Mouse (Mus musculus): ENCODE results near the gene Myo3b.

- no peak for TF ChIP-seq CTCF (IDR thresholded peaks at IDR 0.05; ENCODE audit: borderline replicate concordance, insufficient read depth, low read length)
- TF ChIP-seq POLR2A (IDR thresholded peaks at IDR 0.05; ENCODE audit: low read depth, low read length): no peak
These were observed 278.9 kb downstream of the Myo3b start for GRCm38 (mm10) chr2:70317850-70318249.

All from embryonic fibroblast, embryonic 13.5 days (primary cell).